Mouse (Mus musculus) liver, embryonic 11.5 days (tissue): ENCODE results near the gene Mcrs1. TPM values are rescaled to one million over a fixed set of nuclear protein-coding genes. Genes with fewer than 3 reads are reported as not detected.

Source experiments
- ATAC-seq: fragments of 200-750 bp; cut with Nextera tagmentation; replicated peaks from 2 replicates; pipeline ENCODE4 v1.8.0; 2017; ENCODE audit warnings: moderate number of reproducible peaks, mild to moderate bottlenecking, moderate TSS enrichment, moderate library complexity; ENCODE audit not compliant: low FRiP score
- DNase-seq: peaks from one replicate; pipeline ENCODE4 v3.0.0-alpha.2; 2017; ENCODE audit warnings: low spot score
- H3K27ac ChIP-seq: fragments of 300-500 bp; sonication (generic); 2 replicates; pipeline ENCODE4 v1.5.1; 2014; ENCODE audit warnings: mild to moderate bottlenecking, low read depth, low read length, control low read depth
- H3K27me3 ChIP-seq: fragments of 300-500 bp; sonication (generic); replicated peaks from 2 replicates; pipeline ENCODE4 v1.6.1; 2014; ENCODE audit warnings: low read length, mixed read lengths; ENCODE audit not compliant: control insufficient read depth, insufficient read depth
- H3K36me3 ChIP-seq: fragments of 300-500 bp; sonication (generic); 2 replicates; pipeline ENCODE4 v1.6.1; 2014; ENCODE audit warnings: mild to moderate bottlenecking, low read length, moderate library complexity, mixed read lengths; ENCODE audit not compliant: control insufficient read depth, insufficient read depth
- H3K4me1 ChIP-seq: fragments of 300-500 bp; sonication (generic); replicated peaks from 2 replicates; pipeline ENCODE4 v1.6.1; 2014; ENCODE audit warnings: low read length, mixed read lengths; ENCODE audit not compliant: control insufficient read depth, insufficient read depth
- H3K4me2 ChIP-seq: fragments of 300-500 bp; sonication (generic); 2 replicates; pipeline ENCODE4 v1.6.1; 2014; ENCODE audit warnings: mild to moderate bottlenecking, control low read depth, moderate library complexity
- H3K4me3 ChIP-seq: fragments of 300-500 bp; sonication (generic); 2 replicates; pipeline ENCODE4 v1.5.1; 2014; ENCODE audit warnings: low read depth, low read length, control low read depth
- H3K9ac ChIP-seq: fragments of 300-500 bp; sonication (generic); 2 replicates; pipeline ENCODE4 v1.6.1; 2014; ENCODE audit warnings: low read depth, low read length, control low read depth
- H3K9me3 ChIP-seq: fragments of 300-500 bp; sonication (generic); 2 replicates; pipeline ENCODE4 v1.6.1; 2016; ENCODE audit warnings: low read length, inconsistent platforms, mixed read lengths; ENCODE audit not compliant: control insufficient read depth
- WGBS: fragments of 180-500 bp; shearing (Covaris S2); extraction: QIAGEN DNeasy Blood & Tissue Kit; methylation state at CpG from one replicate; pipeline ENCODE4 v1.1.7; 2014; 5-methylcytosine and 5-hydroxymethylcytosine counted together
- polyA plus RNA-seq: library from polyadenylated mRNA; unstranded; fragments of >200 nt; fragmentation: Nextera tagmentation; extraction: Ambion mirVana; gene quantifications from 2 replicates; pipeline ENCODE4 v1.2.1, GENCODE M21; 2014

The Mcrs1 gene
- polyA plus RNA-seq, 1 experiment from 2014 or later, result 113 TPM

DNA sequence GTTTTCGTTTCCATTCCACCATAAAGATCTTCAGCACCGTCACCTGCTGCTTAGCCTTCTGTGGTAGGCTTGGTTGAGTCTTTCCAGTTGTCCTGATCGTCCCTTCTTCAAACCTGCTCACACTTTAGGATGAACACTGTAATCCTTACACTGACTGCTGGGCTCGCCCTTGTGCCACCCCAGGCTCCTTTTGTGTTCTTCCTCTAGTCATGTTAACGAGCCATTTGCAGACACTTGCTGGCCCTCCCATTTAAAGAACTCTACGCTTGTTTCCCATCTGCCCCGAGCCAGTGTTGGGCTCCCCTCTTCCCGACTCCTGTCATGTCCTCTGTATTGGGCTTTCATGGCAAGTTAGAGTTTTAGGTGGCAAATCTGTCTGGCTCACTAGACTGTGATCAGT is 45.8 kb downstream of the Mcrs1 start:
- Histone ChIP-seq H3K27me3 (no peaks in the 10 kb centered on the region), H3K27ac (no peak overlapping the region), H3K4me2 (no peak overlapping the region), H3K4me3 (no peak overlapping the region), H3K9ac (no peak overlapping the region), H3K9me3 (no peaks in the 10 kb centered on the region), H3K36me3 (peaks cover 18% of the 10 kb centered on the region), H3K4me1 (no peaks in the 10 kb centered on the region)
- 83% methylated on average over 8 of the region's 8 CpGs for WGBS
- ATAC-seq, result no peak
- DNase-seq, result no peak

DNA sequence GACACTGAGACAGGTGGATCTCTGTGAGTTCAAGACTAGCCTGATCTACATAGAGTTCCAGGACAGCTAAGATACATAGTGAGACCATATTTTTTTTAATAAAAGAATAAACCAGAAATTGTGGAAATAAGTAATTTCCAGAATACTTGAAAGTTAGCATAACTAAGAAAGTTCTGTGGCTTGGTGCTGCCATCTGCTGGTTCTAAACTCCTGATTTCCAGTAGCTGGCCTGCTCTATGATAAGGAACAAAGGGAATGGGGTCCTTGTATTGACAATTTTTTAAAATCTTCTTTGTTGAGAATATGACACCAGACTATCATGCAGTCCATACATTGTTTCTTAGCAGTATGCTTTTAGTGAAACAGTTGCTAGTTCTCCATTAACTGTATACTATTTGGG is 53.0 kb downstream of the Mcrs1 start:
- no peak for ATAC-seq
- no peak for DNase-seq
- H3K36me3 ChIP-seq, result peaks cover 11% of the 10 kb centered on the region

DNA sequence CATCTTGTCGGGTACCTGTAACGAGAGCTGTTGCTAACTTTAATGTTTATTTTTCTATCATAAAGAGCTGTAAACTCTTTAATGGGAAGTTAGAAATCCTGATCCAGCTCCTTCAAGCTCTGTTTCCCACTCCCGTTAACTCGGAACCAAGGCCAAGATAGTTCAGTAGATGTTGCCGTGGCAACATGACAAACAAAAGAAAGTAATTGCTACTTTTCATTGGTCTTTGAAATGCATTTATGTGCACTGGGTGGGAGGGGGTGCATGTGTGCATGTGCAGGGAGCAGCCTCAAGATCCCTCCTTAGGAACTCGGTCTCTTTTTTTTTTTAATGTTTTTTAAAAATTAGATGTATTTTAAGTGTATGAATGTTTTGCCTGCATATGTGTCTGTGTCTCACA is 56.7 kb downstream of the Mcrs1 start:
- DNase-seq (no peak), ATAC-seq (no peak)
- Histone ChIP-seq H3K9me3 (no peaks in the 10 kb centered on the region), H3K4me3 (no peak overlapping the region), H3K27ac (no peak overlapping the region), H3K27me3 (no peaks in the 10 kb centered on the region), H3K36me3 (peaks cover 19% of the 10 kb centered on the region), H3K9ac (no peak overlapping the region), H3K4me2 (no peak overlapping the region), H3K4me1 (no peaks in the 10 kb centered on the region; the same call in 1 of the 2 replicates)
- 89% methylated on average over 6 of the region's 6 CpGs for WGBS

More for the DNA sequence above, 53.0 kb downstream of the Mcrs1 start:
- Histone ChIP-seq H3K9ac (no peak overlapping the region), H3K4me3 (no peak overlapping the region), H3K27ac (no peak overlapping the region), H3K4me2 (no peak overlapping the region), H3K27me3 (no peaks in the 10 kb centered on the region), H3K4me1 (no peaks in the 10 kb centered on the region), H3K9me3 (no peaks in the 10 kb centered on the region)

DNA sequence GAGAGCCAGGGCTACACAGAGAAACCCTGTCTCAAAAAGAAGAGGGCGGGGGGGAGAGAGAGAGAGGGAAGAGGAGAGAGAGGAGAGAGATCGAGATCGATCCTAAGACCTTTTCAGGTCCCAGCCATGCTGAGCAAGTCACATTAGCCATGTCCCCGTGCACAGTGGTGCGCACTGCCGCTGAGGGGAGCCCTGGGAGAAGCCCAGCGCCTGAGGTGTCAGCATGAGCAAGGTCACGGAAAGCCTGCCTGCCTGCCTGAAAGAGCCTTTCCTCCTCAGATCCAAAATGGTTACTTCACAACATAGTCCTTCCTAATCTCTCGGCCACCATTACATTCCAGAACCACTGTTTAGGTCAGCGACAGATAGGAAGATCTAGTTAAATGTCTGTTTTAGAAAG is 57.4 kb downstream of the Mcrs1 start:
- Histone ChIP-seq H3K4me1 (no peaks in the 10 kb centered on the region; the same call in 1 of the 2 replicates), H3K9me3 (no peaks in the 10 kb centered on the region), H3K27me3 (no peaks in the 10 kb centered on the region), H3K4me2 (no peak overlapping the region), H3K27ac (no peak overlapping the region), H3K4me3 (no peak overlapping the region), H3K36me3 (peaks cover 15% of the 10 kb centered on the region), H3K9ac (no peak overlapping the region)
- no peak for DNase-seq
- 83% methylated on average over 10 of the region's 10 CpGs for WGBS
- ATAC-seq, result no peak; the same call in 1 of the 2 replicates

Other genes with a start within 250 kb of the Mcrs1 start
- 202 and 214 TPM in 2 replicates for gene Tuba1c, start 222.1 kb downstream of the Mcrs1 start, polyA plus RNA-seq
- gene Prph, start 196.8 kb downstream of the Mcrs1 start, polyA plus RNA-seq, result 0.36 and 0.90 TPM in 2 replicates
- 26.5 and 27.8 TPM in 2 replicates for gene Troap, start 177.4 kb downstream of the Mcrs1 start, polyA plus RNA-seq
- 0.25 TPM in 1 of 2 replicates, not detected in the other for gene C1ql4, start 164.1 kb downstream of the Mcrs1 start, polyA plus RNA-seq
- gene Dnajc22, start 158.8 kb downstream of the Mcrs1 start, polyA plus RNA-seq, result 17.1 and 19.8 TPM in 2 replicates
- 32.9 and 35.0 TPM in 2 replicates for gene Spats2, start 126.0 kb downstream of the Mcrs1 start, polyA plus RNA-seq
- 0.15 TPM in 1 of 2 replicates, not detected in the other for gene Kcnh3, start 27.1 kb downstream of the Mcrs1 start, polyA plus RNA-seq
- 27.7 and 30.5 TPM in 2 replicates for gene Prpf40b, start 43.1 kb upstream of the Mcrs1 start, polyA plus RNA-seq
- 0.08 and 0.09 TPM in 2 replicates for gene Fam186b, start 43.9 kb upstream of the Mcrs1 start, polyA plus RNA-seq
- 12.8 and 13.3 TPM in 2 replicates for gene Fmnl3, start 118.5 kb upstream of the Mcrs1 start, polyA plus RNA-seq
- 256 and 273 TPM in 2 replicates for gene Tmbim6, start 140.9 kb upstream of the Mcrs1 start, polyA plus RNA-seq
- gene Nckap5l, start 205.8 kb upstream of the Mcrs1 start, polyA plus RNA-seq, result 5.6 and 6.0 TPM in 2 replicates
- 10.5 and 12.1 TPM in 2 replicates for gene Bcdin3d, start 222.8 kb upstream of the Mcrs1 start, polyA plus RNA-seq